14 mouse cellular contexts compared by ENCODE assay signal in genomic region chr17:62745286-62745685, GRCm38 (mm10).
"Had no signal": no experiment of that assay in that cellular context is flagged by ENCODE, and none has a peak within 500 bp of the region (broad histone marks: within the 10 kb centered on the region; RNA-seq: fewer than 3 reads in every experiment).

No protein-coding gene starts in this region.

- H3K36me3 ChIP-seq: liver, embryonic 15.5 days; midbrain, embryonic 13.5 days; midbrain, embryonic 15.5 days; neural tube, embryonic 12.5 days; stomach, embryonic 15.5 days had no signal

- ATAC-seq: liver, postnatal 0 days; midbrain, embryonic 13.5 days; midbrain, embryonic 15.5 days had no signal

- H3K9me3 ChIP-seq: liver, embryonic 15.5 days; midbrain, embryonic 13.5 days; midbrain, embryonic 15.5 days; neural tube, embryonic 12.5 days; stomach, embryonic 15.5 days had no signal

- DNase-seq: liver, postnatal 0 days; lung, embryonic 14.5 days; lung, postnatal 14 days; right cerebral cortex, postnatal 14 days; thymus, adult 18-20 months; thymus, postnatal 14 days; thymus, postnatal 36 days had no signal

- H3K4me1 ChIP-seq: megakaryocyte, embryonic 14.5 days had no signal

- H3K27me3 ChIP-seq: liver, embryonic 15.5 days; megakaryocyte, embryonic 14.5 days; midbrain, embryonic 13.5 days; midbrain, embryonic 15.5 days; neural tube, embryonic 12.5 days; stomach, embryonic 15.5 days had no signal

- H3K4me3 ChIP-seq: liver, embryonic 15.5 days; megakaryocyte, embryonic 14.5 days; midbrain, embryonic 13.5 days; midbrain, embryonic 15.5 days; neural tube, embryonic 12.5 days; stomach, embryonic 15.5 days had no signal

- H3K27ac ChIP-seq: liver, embryonic 15.5 days; macrophage; midbrain, embryonic 13.5 days; midbrain, embryonic 15.5 days; neural tube, embryonic 12.5 days; stomach, embryonic 15.5 days had no signal
